Mouse (Mus musculus) heart, adult 10 weeks (tissue): ENCODE data around the gene Gm28919. TPM values are rescaled to one million over a fixed set of nuclear protein-coding genes. Genes with fewer than 3 reads are reported as not detected.

Experiments used
- polyA plus RNA-seq: library from polyadenylated mRNA; stranded (reverse); fragments of 350-450 nt; fragmentation: Illumina TruSeq; extraction: RNeasy Lipid Tissue Mini Kit (QIAGEN cat#74804); gene quantifications from one replicate; pipeline ENCODE4 v1.2.3, GENCODE M21; 2014; ENCODE audit warnings: low read depth, low replicate concordance

Gm28919 gene
- not detected for polyA plus RNA-seq

GRCm38 (mm10) chrY:6583246-6583645 lies at the start of gene Gm28919:
Gene Gm28919, plus strand, starts transcription at chrY:6583546.

Other genes with a start within 250 kb of the Gm28919 start
- gene Gm21719, start 99.3 kb downstream of the Gm28919 start, polyA plus RNA-seq, result not detected